In genomic region chr15:93518143-93518902, GRCm38 (mm10) we compare ENCODE assay signal across 8 mouse cellular contexts.
DNase-seq lines count a peak whose midpoint lies in the region; ATAC-seq and TF ChIP-seq lines count a peak whose summit lies in the region.

No protein-coding gene starts in this region.

- H3K4me1 ChIP-seq in heart, embryonic 11.5 days (ENCODE audit: control insufficient read depth, insufficient read depth, low read length), result peaks cover 59% of the 10 kb centered on the region
- peaks cover 39% of the 10 kb centered on the region for H3K4me1 ChIP-seq in kidney, embryonic 14.5 days (ENCODE audit: control insufficient read depth, insufficient read depth, low read length)
- peaks cover 3% of the 10 kb centered on the region; the same call in 1 of the 2 replicates for H3K4me1 ChIP-seq in stomach, postnatal 0 days (replicated peaks; ENCODE audit: control insufficient read depth, insufficient read depth)

- peak overlapping the region; percentile 91 for H3K4me3 ChIP-seq in heart, embryonic 11.5 days (ENCODE audit: low read depth, low read length)
- H3K4me3 ChIP-seq in kidney, embryonic 14.5 days (ENCODE audit: low read length), result peak overlapping the region; percentile 79
- peak overlapping the region; percentile 84 for H3K4me3 ChIP-seq in stomach, postnatal 0 days (ENCODE audit: low read depth, low read length)

- no peak for ATAC-seq in heart, embryonic 11.5 days (replicated peaks; ENCODE audit: insufficient number of reproducible peaks, low FRiP score, low TSS enrichment)
- ATAC-seq in kidney, embryonic 14.5 days (ENCODE audit: low FRiP score, low TSS enrichment), result 0 out of 2 replicates have a peak, but pooled peaks have one; percentile 6
- peak; percentile 53 for ATAC-seq in stomach, postnatal 0 days (ENCODE audit: low FRiP score, low TSS enrichment)

- H3K9ac ChIP-seq in heart, embryonic 11.5 days (ENCODE audit: low read depth, low read length), result peak overlapping the region; percentile 94
- H3K9ac ChIP-seq in kidney, embryonic 14.5 days (ENCODE audit: low read depth, low read length), result peak overlapping the region; percentile 79
- H3K9ac ChIP-seq in stomach, postnatal 0 days (ENCODE audit: low read length), result peak overlapping the region; percentile 80

- H3K36me3 ChIP-seq in heart, embryonic 11.5 days (ENCODE audit: control insufficient read depth, insufficient read depth, low read length), result no peaks in the 10 kb centered on the region
- H3K36me3 ChIP-seq in kidney, embryonic 14.5 days (ENCODE audit: control insufficient read depth, insufficient read depth, low read length), result no peaks in the 10 kb centered on the region
- H3K36me3 ChIP-seq in stomach, postnatal 0 days (ENCODE audit: control insufficient read depth, insufficient read depth, low read length), result no peaks in the 10 kb centered on the region

- no peak for TF ChIP-seq CTCF in brain, embryonic 14.5 days (IDR thresholded peaks at IDR 0.05; ENCODE audit: borderline replicate concordance, extremely low read depth, insufficient read depth, insufficient read length)
- no peak for TF ChIP-seq CTCF in stomach, postnatal 0 days (IDR thresholded peaks at IDR 0.05; ENCODE audit: low read depth)

- no peak for TF ChIP-seq POLR2A in brain, embryonic 14.5 days (IDR thresholded peaks at IDR 0.05; ENCODE audit: borderline replicate concordance, extremely low read depth, insufficient read depth, insufficient read length, poor library complexity, severe bottlenecking)

- 3% methylated on average over 23 of the region's 23 CpGs for WGBS in heart, embryonic 11.5 days (ENCODE audit: insufficient replicate concordance)
- 5% methylated on average over 23 of the region's 23 CpGs for WGBS in kidney, embryonic 14.5 days
- WGBS in stomach, postnatal 0 days, result 1% methylated on average over 23 of the region's 23 CpGs

- H3K27me3 ChIP-seq in heart, embryonic 11.5 days (ENCODE audit: control insufficient read depth, insufficient read depth, low read length), result no peaks in the 10 kb centered on the region
- no peaks in the 10 kb centered on the region for H3K27me3 ChIP-seq in kidney, embryonic 14.5 days (ENCODE audit: control insufficient read depth, insufficient read depth, low read length)
- H3K27me3 ChIP-seq in stomach, postnatal 0 days (ENCODE audit: control insufficient read depth, insufficient read depth, low read length), result no peaks in the 10 kb centered on the region

- peak overlapping the region; percentile 98 for H3K27ac ChIP-seq in heart, embryonic 11.5 days (ENCODE audit: low read depth, low read length)
- H3K27ac ChIP-seq in kidney, embryonic 14.5 days (ENCODE audit: low read depth, low read length), result peak overlapping the region; percentile 80; the same call in 1 of the 2 replicates
- peak overlapping the region; percentile 93 for H3K27ac ChIP-seq in stomach, postnatal 0 days (replicated peaks)

- no peak for TF ChIP-seq EP300 in stomach, postnatal 0 days (optimal IDR thresholded peaks at IDR 0.05)

- no peaks in the 10 kb centered on the region for H3K9me3 ChIP-seq in heart, embryonic 11.5 days (replicated peaks; ENCODE audit: control insufficient read depth, low read length)
- H3K9me3 ChIP-seq in kidney, embryonic 14.5 days (ENCODE audit: control insufficient read depth, low read length), result no peaks in the 10 kb centered on the region
- H3K9me3 ChIP-seq in stomach, postnatal 0 days (ENCODE audit: control insufficient read depth, low read length), result no peaks in the 10 kb centered on the region

- DNase-seq in Muller cell, postnatal 12 days (ENCODE audit: inconsistent ontology term), result peak; percentile 87
- peak; percentile 53 for DNase-seq in brain, embryonic 14.5 days (ENCODE audit: low read depth)
- peak; percentile 76 for DNase-seq in lung, postnatal 14 days
- DNase-seq in stomach, postnatal 0 days (ENCODE audit: low spot score), result peak; percentile 68
- DNase-seq in cerebellum, postnatal 14 days, result no peak
- DNase-seq in cerebellum, adult 18-20 months, result no peak

- H3K4me2 ChIP-seq in heart, embryonic 11.5 days, result peak overlapping the region; percentile 90
- H3K4me2 ChIP-seq in kidney, embryonic 14.5 days (replicated peaks; ENCODE audit: low read depth, low read length), result peak overlapping the region; percentile 95
- H3K4me2 ChIP-seq in stomach, postnatal 0 days (replicated peaks; ENCODE audit: low read depth), result peak overlapping the region; percentile 91

Comparison
In these comparisons a context has a peak if more than half of its experiments do, and no peak if none do; other contexts are left out.
1. DNase-seq: peak in Muller cell, postnatal 12 days (single experiment), brain, embryonic 14.5 days (single experiment), lung, postnatal 14 days (single experiment) and stomach, postnatal 0 days (single experiment); none in cerebellum, postnatal 14 days (0 of 2) and cerebellum, adult 18-20 months (0 of 2).
2. Peak in every context shown above with its lines, with median percentiles within 50 percentile points of each other: H3K27ac ChIP-seq, H3K4me2 ChIP-seq, H3K4me3 ChIP-seq and H3K9ac ChIP-seq.